Mouse (Mus musculus): Measurements from ENCODE around the gene Rpl3.

- TF ChIP-seq CTCF (IDR thresholded peaks at IDR 0.05; ENCODE audit: low read depth) = no peak
- TF ChIP-seq EP300 (IDR thresholded peaks at IDR 0.05; ENCODE audit: low read depth) = no peak
Observed at GRCm38 (mm10) chr15:80090741-80091120, 937 bp downstream of the Rpl3 start.
